Mouse (Mus musculus): ENCODE results near the gene Notum. TPM values are rescaled to one million over a fixed set of nuclear protein-coding genes. Genes with fewer than 3 reads are reported as not detected.

Gene Notum
- total RNA-seq, 2 experiments from 2014 or later = 12.4 to 13.3 TPM

- peak; percentile 96 for DNase-seq
These were observed 27.2 kb downstream of the Notum start, which contains the start of gene Mafg for GRCm38 (mm10) chr11:120633520-120634343. Gene Mafg, minus strand, starts transcription at chr11:120633600.

- DNase-seq = peak; percentile 83
These were observed 28.1 kb downstream of the Notum start for GRCm38 (mm10) chr11:120632559-120633519.

DNA sequence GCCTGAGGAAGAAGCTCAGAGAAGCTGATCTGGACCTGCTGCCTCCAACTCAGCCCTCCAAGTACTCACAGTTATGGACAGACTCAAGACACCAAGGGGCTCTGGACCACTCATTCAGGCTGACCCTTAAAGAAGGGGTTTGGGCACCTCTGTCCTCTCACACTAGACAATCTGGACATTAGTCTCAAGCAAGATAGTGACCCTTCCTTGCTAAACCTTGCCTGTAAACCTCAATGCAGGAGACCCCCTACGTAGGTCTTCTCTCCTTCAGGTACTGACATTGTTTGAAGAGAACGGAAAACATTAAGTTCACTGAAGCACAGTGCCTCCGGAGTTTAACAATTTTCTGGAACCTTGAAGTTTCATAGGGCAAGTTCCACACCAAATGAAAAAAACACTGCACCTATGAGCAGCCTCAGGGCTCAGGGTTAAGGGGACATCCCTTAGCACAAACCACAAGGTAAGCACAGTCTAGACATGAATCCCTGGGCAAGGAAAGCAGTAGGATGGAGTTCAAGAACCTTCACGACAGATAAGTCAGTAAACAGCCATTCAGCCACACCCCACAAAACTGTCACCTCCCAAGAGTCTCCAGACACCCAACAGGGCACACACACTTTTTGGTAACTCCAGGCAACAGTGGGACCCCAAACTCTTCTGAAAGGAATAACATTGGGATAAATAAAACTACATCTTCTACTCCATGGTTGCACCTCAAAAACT, 29.1 kb downstream of the Notum start:
- no peak for DNase-seq

DNA sequence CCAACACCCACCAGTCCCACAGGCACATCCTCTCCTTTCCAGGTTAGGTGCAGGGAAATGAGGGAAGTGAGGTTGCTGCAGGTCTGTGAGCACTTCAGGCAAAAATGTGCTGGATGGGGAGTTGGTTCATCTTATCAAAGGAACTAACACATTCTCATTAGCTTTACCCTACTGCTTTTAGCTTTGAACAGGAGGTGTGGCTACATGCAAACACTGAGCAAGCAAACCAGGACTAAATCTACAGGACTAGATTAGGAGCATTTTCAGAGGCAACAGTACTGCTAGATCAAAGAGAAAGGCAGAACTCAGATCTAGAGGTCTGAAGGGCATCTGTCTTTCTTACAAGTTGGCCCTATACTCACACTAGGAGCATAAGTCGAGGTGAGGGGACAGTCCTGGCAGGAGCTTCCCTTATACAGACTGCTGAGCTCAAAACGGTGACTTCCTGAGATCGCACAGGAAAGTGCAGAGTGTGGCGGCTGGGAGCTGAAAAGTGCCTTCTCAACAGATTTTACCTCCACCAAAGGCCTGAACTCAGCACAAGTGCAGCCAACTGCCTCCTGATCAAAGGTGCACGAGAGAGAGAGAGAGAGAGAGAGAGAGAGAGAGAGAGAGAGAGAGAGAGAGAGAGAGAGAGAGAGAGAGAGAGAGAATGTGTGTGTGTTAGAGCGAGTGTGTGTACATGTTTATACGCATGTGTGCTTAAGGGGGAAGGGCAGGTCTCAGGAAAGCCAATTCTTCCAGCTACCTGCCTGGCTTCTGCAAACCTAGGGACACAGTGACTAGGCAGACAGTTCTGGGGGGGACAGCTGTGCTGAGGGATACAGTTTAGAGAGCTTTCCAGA, 29.9 kb downstream of the Notum start:
- DNase-seq = no peak

DNA sequence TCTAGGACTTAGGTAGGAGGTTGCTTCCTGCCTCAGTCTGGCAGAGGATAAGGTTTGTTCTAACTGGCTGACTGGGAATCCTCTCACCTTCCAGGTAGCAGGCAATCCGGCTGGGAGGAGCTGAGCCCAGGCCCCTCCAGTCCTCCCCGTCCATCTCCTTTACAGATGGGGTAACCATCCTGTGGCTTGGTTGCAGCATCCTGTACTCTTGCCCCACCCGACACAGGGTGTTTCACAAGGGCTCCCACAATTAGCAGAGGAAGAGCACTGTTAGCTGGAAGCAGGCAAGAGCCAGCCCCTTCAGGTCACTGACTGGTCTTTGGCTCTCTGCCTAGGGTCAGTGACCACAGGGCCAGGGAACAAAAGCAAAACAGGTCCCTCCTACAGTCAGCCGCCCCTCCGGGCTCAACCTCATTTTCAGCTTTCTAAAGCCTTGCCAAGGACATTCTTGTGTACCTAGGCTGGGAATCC, 30.5 kb downstream of the Notum start:
- peak; percentile 69 for DNase-seq

GRCm38 (mm10) chr11:120629911-120630310, 31.1 kb downstream of the Notum start:
- DNase-seq = peak; percentile 73

GRCm38 (mm10) chr11:120629341-120629730, 31.6 kb downstream of the Notum start:
- DNase-seq = no peak

- no peak for DNase-seq
These were observed 32.2 kb downstream of the Notum start for GRCm38 (mm10) chr11:120628601-120629340.

- DNase-seq = no peak
These were observed 33.3 kb downstream of the Notum start for GRCm38 (mm10) chr11:120627468-120628300.

DNA sequence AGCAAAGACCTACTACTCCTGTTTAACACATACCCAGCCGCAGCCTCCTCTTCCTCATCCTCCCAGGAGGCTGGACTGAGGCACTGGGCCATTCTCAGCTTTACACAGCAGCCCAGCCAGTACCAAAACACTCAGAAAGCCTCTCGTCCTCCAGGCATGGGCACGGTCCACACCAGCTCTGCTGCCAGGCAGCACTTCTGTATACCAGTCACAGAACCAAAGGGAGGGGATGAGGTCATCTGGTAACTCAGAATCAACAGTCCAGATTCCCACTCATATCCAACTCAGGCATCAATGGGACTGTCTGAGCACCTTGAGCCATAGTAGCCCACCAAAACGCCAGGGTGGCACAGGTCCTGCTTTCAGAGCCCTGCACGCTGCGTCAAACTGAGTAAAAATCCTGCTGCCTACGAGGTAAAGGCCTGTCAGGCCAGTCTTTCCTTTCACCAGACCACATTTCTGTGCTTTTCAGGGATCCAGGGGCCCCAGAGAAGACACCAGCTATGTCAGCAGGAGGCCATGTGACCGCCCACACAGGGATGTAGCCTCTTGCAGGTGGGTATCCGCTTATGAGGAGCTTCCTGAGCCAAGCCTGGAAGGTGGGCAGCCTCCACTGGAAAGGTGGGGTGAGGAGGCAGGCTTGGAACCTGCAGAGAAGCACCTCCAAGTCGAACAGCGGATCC, 34.0 kb downstream of the Notum start:
- no peak for DNase-seq

DNA sequence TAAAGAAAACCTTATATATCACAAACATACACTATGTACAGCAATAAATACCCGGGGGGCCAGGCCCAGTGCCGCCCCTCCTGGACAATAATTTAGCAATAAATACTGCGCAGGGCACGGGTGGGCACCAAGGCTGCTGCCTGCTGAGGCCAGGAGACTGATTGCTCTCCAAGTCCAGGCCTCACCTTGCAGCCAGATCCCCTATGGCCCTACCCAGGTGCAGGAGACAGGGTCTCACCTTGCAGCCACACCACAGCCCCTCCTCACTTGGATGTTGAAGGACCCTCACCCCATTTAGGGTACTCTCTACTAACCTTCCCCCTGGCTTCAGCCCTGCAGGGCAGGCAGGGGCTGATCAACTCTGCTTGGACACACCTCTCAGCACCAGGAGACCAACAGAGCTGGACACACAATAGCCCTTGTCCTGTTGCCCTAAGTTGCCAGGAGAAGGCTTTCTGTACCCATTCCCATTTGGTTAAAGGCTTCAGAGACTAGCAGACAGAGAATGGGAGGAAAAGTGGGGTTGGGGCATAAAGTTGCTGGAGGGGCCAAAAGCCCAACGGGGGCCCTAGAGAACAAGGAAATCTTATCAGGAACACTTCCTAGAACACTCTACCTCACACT, 35.7 kb downstream of the Notum start, which contains the start of gene Sirt7:
Sirt7 (minus strand) TSS at position 89 of the 624 bp plus-strand sequence.
- DNase-seq = no peak

DNA sequence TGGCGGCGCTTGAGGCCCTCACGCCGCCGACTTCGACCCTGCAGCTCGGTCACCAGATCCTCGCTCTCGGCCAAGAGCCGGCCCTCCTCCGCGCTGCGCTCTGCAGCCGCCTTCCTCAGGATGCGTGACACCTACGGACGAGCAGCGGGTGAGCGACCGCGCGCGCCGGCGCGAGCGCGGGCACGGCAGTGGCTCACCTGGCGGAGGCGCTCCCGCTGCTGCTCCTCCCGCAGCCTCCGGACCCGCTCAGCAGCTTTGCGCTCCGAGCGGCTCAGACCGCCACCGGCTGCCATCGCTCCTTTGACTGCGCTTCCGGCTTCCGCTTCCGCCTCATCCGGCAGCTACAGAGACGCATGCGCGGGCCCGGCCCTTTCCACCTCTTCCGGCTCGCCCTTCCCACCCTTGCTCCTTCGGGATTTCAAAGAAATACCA, 36.3 kb downstream of the Notum start:
- DNase-seq = peak; percentile 92

GRCm38 (mm10) chr11:120623961-120624679, 36.9 kb downstream of the Notum start:
- peak; percentile 81 for DNase-seq

GRCm38 (mm10) chr11:120622805-120623204, 38.2 kb downstream of the Notum start:
- no peak for DNase-seq

DNA sequence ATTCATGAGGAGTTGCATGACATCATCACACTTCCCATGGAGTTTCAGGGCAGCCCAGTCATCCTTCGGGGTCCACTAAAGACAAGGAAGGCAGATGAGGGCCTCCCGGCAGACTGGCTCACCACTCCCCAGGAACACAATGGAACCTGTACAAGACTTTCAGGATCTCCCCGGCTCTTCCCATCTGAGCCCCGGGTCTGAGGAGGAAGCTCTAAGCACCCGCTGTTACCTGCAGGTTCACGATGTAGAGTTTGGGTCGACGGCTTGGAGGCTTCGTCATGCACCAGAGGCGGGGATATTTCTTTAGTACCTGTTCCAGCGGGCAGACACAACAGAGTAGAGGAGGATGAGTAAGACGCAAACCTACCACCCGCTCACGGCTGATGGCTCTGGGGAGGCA, 40.8 kb downstream of the Notum start:
- DNase-seq = no peak

- DNase-seq = no peak
These were observed 42.1 kb downstream of the Notum start for GRCm38 (mm10) chr11:120618619-120619535.

All from adrenal gland, postnatal 10 days (tissue).